Mouse (Mus musculus) neural tube, embryonic 12.5 days (tissue): Measurements from ENCODE around the gene Fbln1. TPM values are rescaled to one million over a fixed set of nuclear protein-coding genes. Genes with fewer than 3 reads are reported as not detected.

Experiments
- ATAC-seq: fragments of 200-750 bp; cut with Nextera tagmentation; 2 replicates; pipeline ENCODE4 v1.8.0; 2017; ENCODE audit warnings: low read depth, mild to moderate bottlenecking, moderate TSS enrichment, moderate library complexity; ENCODE audit not compliant: low FRiP score
- H3K27ac ChIP-seq: fragments of 300-500 bp; sonication (generic); 2 replicates; pipeline ENCODE4 v1.5.1; 2016
- H3K27me3 ChIP-seq: fragments of 300-500 bp; sonication (generic); replicated peaks from 2 replicates; pipeline ENCODE4 v1.6.1; 2016; ENCODE audit warnings: mild to moderate bottlenecking
- H3K36me3 ChIP-seq: fragments of 300-500 bp; sonication (generic); 2 replicates; pipeline ENCODE4 v1.6.1; 2016; ENCODE audit warnings: mild to moderate bottlenecking
- H3K4me1 ChIP-seq: fragments of 300-500 bp; sonication (generic); 2 replicates; pipeline ENCODE4 v1.6.1; 2016
- H3K4me2 ChIP-seq: fragments of 300-500 bp; sonication (generic); replicated peaks from 2 replicates; pipeline ENCODE4 v1.6.1; 2016; ENCODE audit warnings: mild to moderate bottlenecking
- H3K4me3 ChIP-seq: fragments of 300-500 bp; sonication (generic); 2 replicates; pipeline ENCODE4 v1.5.1; 2016
- H3K9ac ChIP-seq: fragments of 300-500 bp; sonication (generic); 2 replicates; pipeline ENCODE4 v1.6.1; 2016; ENCODE audit warnings: mild to moderate bottlenecking
- H3K9me3 ChIP-seq: fragments of 300-500 bp; sonication (generic); 2 replicates; pipeline ENCODE4 v1.6.1; 2016; ENCODE audit warnings: mild to moderate bottlenecking
- WGBS: fragments of 180-500 bp; shearing (Covaris S2); methylation state at CpG from one replicate; pipeline ENCODE4 v1.1.7; 2016; 5-methylcytosine and 5-hydroxymethylcytosine counted together
- polyA plus RNA-seq: library from polyadenylated mRNA; unstranded; fragments of >200 nt; fragmentation: Nextera tagmentation; extraction: Ambion mirVana; gene quantifications from 2 replicates; pipeline ENCODE4 v1.2.1, GENCODE M21; 2016

Gene Fbln1
- polyA plus RNA-seq, 1 experiment from 2014 or later = 102 TPM

DNA sequence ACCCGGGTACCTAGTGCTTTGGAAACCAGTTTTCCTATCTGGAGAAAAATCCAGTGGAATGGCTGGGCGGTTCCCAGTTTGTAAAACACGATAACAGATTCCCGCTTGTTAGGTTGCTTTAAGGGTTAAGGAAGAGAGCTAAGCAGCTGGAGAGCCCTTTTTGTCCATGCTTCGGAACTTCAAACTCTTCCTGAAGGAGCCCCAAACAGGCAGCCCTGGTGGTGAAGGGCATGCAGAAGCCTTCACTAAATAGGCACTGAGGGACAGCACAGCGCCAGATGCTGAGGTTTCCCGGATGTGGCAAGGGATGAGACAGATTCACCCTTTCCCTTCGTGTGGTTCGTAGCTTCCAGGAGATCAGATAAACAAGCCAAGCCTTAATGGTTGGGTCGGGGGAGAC is 2.6 kb downstream of the Fbln1 start:
- Histone ChIP-seq H3K4me2 (peak overlapping the region; percentile 81), H3K36me3 (peaks cover 29% of the 10 kb centered on the region), H3K27ac (no peak overlapping the region), H3K4me1 (peaks cover 22% of the 10 kb centered on the region), H3K9ac (0 out of 2 replicates have a peak overlapping the region, but pooled peaks have one; percentile 30), H3K27me3 (peaks cover 5% of the 10 kb centered on the region; the same call in 1 of the 2 replicates), H3K9me3 (peaks cover 14% of the 10 kb centered on the region), H3K4me3 (0 out of 2 replicates have a peak overlapping the region, but pooled peaks have one; percentile 3)
- WGBS = 32% methylated on average over 10 of the region's 10 CpGs
- ATAC-seq = no peak

DNA sequence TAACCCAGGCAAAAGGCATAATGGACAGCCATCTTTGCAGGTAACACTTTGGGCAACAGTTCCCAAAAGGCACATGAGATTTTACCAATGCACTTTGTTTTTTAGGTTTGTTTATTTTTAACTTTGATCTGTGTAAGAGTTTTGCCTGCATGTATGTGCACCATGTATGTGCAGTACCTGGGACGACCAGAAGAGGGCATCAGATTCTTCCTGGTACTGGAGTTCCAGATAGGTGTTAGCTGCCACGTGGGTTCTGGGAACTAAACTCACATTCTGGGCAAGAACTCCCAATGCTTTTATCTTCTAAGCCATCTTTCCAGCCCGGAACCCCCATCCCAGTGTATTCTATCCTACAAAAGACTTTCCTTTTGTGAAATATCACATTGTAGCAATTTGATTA is 3.6 kb downstream of the Fbln1 start:
- H3K9ac ChIP-seq = no peak overlapping the region
- H3K27me3 ChIP-seq = 0 out of 2 replicates have a peak, but pooled peaks cover 5% of the 10 kb centered on the region
- peaks cover 22% of the 10 kb centered on the region for H3K4me1 ChIP-seq
- no peak for ATAC-seq
- peaks cover 32% of the 10 kb centered on the region for H3K36me3 ChIP-seq
- no peak overlapping the region for H3K4me3 ChIP-seq
- 84% methylated on average over 3 of the region's 3 CpGs for WGBS
- H3K9me3 ChIP-seq = peaks cover 14% of the 10 kb centered on the region
- no peak overlapping the region for H3K4me2 ChIP-seq
- no peak overlapping the region for H3K27ac ChIP-seq

DNA sequence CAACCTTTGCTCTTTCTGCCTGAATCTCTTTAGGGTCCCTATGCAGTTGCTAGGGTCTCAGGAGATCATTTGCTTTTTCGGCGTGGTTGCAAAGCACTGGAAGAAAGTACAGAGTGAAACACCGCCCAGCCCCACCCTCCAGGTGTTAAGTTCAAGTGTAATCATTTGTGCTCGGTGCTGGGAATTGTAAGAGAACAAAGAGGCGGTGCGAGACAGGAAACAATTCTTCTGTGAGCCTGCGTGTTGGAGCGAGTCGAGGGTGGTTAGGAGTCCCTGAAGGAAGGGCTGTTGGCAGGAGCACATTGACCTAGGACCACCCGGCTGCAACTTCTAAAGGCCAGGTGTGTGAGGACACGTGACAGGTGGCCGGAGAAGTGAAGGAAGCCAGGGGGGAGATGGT is 4.9 kb downstream of the Fbln1 start:
- no peak overlapping the region for H3K9ac ChIP-seq
- H3K36me3 ChIP-seq = peaks cover 46% of the 10 kb centered on the region
- no peak overlapping the region for H3K4me2 ChIP-seq
- H3K4me1 ChIP-seq = peaks cover 22% of the 10 kb centered on the region
- no peak overlapping the region for H3K27ac ChIP-seq
- H3K4me3 ChIP-seq = no peak overlapping the region
- 93% methylated on average over 12 of the region's 12 CpGs for WGBS
- H3K27me3 ChIP-seq = no peaks in the 10 kb centered on the region
- no peak for ATAC-seq
- H3K9me3 ChIP-seq = peaks cover 27% of the 10 kb centered on the region

DNA sequence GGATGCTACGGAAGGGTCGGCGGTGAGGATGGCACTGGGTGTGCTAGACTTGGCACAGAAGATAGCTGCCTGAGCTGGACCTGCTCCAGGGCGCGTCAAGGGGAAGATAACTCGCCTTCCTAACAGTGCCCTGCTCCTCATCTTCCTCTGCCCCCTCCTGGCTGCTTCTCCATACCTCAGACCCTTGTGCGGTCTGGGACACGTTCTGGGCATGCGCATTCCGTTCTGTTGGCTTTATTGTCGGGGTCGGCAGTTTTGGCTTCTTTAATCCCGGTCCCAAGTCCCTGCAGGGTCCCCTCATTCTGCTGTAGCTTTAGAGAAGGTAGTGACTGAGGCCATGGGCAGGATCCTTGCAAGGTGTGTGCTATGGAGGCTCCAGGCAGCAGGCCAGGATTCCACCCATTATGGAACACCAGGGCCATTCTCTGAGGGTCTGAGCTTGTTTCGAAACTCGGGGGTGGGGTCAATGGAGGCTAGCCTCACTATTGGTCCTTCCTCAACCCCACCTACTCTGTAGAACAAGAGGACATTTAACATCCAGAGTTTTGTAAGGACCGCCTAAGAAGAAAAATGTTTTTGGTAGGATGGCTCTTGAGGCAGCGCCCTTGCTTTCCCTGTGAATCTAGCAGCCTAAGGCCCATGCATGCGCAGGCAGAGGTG is 5.5 kb downstream of the Fbln1 start:
- Histone ChIP-seq H3K36me3 (peaks cover 51% of the 10 kb centered on the region), H3K4me2 (no peak overlapping the region), H3K4me1 (peaks cover 22% of the 10 kb centered on the region), H3K27me3 (no peaks in the 10 kb centered on the region), H3K27ac (no peak overlapping the region), H3K9me3 (peaks cover 33% of the 10 kb centered on the region), H3K9ac (no peak overlapping the region), H3K4me3 (no peak overlapping the region)
- WGBS = 95% methylated on average over 18 of the region's 18 CpGs
- no peak for ATAC-seq

DNA sequence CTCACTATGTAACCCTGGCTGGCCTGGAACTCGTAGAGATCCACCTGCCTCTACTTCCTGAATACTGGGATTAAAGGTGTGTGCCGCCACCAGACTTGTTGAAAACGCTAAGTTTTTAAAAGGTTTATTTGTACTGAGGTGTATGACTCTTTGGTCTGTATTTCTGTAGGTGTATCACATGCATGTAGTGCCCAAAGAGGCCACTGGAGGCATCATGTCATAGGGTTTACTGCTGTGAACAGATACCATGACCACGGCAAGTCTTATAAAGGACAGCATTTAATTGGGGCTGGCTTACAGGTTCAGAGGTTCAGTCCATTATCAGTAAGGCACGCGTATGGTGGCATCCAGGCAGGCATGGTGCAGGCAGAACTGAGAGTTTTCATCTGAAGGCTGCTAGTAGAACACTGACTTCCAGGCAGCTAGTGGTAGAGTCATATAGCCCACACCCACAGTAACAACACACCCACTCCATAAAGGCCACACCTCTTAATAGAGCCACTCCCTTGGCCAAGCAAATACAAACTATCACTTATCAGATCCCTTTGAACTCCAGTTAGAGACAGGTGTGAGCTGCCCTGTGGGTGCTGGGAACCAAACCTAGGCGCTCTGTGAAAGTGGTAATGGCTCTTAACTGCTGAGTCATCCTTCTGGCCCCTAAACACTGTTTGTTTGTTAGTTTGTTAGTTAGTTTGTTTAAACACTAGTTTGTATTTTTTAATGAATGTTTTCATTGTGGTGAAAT is 10.5 kb downstream of the Fbln1 start:
- peaks cover 26% of the 10 kb centered on the region for H3K9me3 ChIP-seq
- no peak for ATAC-seq
- H3K36me3 ChIP-seq = peaks cover 45% of the 10 kb centered on the region
- no peak overlapping the region for H3K4me3 ChIP-seq
- 93% methylated on average over 7 of the region's 7 CpGs for WGBS
- no peak overlapping the region for H3K4me2 ChIP-seq
- H3K4me1 ChIP-seq = no peaks in the 10 kb centered on the region
- H3K27me3 ChIP-seq = no peaks in the 10 kb centered on the region
- no peak overlapping the region for H3K9ac ChIP-seq
- H3K27ac ChIP-seq = no peak overlapping the region

DNA sequence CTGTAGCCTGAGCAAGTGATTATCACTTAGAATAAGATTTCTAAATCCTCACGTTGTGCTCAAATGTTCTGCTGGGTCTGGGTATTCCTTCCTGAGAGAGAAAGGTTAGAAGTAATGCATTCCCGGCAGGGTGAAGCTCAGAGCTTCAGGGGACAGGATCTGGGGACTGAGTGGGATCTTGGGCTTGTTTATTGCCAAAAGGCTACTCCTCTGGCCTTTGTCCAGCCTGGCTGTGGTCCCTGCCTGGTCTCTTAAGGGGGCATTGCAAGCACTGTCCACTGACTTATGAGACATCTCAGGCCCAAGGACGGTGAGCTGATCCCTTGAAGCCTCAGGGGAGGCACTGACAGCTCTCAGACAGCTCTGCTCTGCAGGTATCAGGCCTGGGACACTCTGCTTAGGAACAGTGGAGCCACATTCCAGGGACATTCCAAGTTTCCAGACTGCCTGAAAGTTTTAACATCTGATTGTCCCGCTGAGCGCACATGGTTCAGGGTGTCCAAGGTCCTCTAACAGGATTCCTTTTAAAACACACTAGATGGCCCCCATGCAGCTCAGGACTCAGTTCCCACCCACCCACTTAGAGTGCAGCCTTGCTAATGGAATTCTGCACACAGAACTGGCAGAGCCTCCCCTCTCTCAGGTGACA is 13.0 kb downstream of the Fbln1 start:
- no peak for ATAC-seq
- H3K9me3 ChIP-seq = peaks cover 19% of the 10 kb centered on the region; the same call in 1 of the 2 replicates
- H3K27me3 ChIP-seq = no peaks in the 10 kb centered on the region
- no peak overlapping the region for H3K27ac ChIP-seq
- H3K36me3 ChIP-seq = peaks cover 33% of the 10 kb centered on the region
- no peak overlapping the region for H3K9ac ChIP-seq
- H3K4me3 ChIP-seq = no peak overlapping the region
- no peaks in the 10 kb centered on the region for H3K4me1 ChIP-seq
- H3K4me2 ChIP-seq = no peak overlapping the region
- WGBS = 85% methylated on average over 5 of the region's 5 CpGs

DNA sequence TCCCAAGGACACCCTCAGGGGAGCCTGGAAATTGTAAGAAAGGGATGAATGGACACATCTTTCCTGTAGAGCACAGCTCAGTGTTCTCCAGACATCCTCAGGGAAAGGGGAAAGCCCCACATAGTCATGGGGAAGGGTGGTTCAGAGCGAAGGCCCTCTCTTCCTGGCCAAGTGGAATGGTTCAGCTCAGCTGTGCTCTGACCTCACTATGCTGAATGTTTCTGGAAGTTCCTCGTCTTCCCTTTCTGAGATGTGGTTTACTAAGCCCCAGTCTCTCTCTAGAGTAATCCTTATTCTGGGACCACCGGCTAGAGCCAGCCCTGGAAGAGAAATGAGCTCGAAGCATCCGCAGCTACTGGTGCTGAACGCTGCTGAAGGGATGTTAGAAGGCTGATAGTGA is 14.6 kb downstream of the Fbln1 start:
- 92% methylated on average over 6 of the region's 6 CpGs for WGBS
- peaks cover 35% of the 10 kb centered on the region for H3K36me3 ChIP-seq
- H3K27ac ChIP-seq = no peak overlapping the region
- no peak overlapping the region for H3K4me2 ChIP-seq
- no peaks in the 10 kb centered on the region for H3K27me3 ChIP-seq
- no peak overlapping the region for H3K4me3 ChIP-seq
- ATAC-seq = no peak
- no peaks in the 10 kb centered on the region for H3K4me1 ChIP-seq
- peaks cover 9% of the 10 kb centered on the region; the same call in 1 of the 2 replicates for H3K9me3 ChIP-seq
- H3K9ac ChIP-seq = no peak overlapping the region

DNA sequence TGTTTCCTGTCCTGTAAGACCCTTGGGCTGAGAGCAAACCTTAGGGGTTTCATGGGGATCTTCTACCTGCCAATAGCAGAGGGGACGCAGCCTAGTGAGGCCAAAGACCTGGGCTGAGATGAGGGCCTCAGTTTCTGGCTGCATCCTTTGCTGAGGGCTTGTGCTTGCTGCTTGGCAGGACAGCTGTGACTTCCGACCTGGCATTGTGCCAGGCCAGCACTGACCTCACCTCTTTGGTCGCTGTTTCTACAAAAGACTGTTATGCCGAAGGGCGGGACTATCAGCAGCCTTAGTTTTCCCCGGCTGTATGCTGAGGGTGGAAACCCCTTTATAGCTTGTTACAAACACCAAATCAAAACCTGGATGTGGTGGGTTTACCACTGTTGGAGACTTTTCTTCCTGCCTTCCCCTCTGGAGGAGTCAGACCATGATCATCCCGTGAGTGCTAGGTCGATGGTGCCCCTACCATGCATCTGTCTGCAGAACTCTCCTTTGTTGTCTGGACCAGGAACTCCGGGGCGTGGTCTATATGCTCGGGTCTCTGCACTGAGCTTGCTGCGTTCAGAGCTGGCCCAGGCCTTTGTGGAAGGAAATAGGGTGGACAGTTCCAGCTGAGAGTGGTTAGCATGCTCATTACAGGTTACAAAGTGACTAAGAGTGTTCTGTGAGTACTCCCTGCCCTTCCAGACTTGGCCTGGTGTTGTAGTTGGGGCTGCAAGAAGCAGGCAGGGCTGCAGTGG is 15.5 kb downstream of the Fbln1 start:
- no peak for ATAC-seq
- Histone ChIP-seq H3K36me3 (peaks cover 33% of the 10 kb centered on the region), H3K4me3 (no peak overlapping the region), H3K9ac (no peak overlapping the region), H3K4me1 (no peaks in the 10 kb centered on the region), H3K27me3 (no peaks in the 10 kb centered on the region), H3K27ac (no peak overlapping the region), H3K9me3 (0 out of 2 replicates have a peak, but pooled peaks cover under 1% of the 10 kb centered on the region), H3K4me2 (no peak overlapping the region)
- 83% methylated on average over 12 of the region's 12 CpGs for whole genome bisulfite sequencing

DNA sequence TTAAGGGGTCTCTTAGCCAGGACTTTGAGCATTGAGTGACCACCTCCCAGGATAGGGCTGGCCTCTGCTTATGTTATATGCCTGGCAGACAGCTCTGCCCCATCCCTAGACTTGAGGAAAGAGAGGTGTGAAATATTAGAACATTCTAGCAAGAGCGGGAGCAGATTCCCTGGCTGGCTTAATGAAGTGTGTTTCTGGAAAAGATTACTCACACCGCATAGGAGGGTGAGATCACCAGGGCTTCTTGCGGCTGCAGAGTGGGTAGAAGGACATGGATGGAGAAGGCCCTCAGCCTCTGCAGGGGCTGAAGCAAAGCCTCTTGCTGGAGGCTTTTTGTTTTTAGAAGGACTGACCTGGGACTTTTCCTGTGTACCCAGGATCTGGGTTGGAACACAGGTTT is 19.9 kb downstream of the Fbln1 start:
- Histone ChIP-seq H3K27ac (no peak overlapping the region), H3K4me3 (no peak overlapping the region), H3K36me3 (peaks cover 51% of the 10 kb centered on the region), H3K9ac (no peak overlapping the region), H3K4me1 (no peaks in the 10 kb centered on the region), H3K4me2 (no peak overlapping the region), H3K9me3 (no peaks in the 10 kb centered on the region), H3K27me3 (no peaks in the 10 kb centered on the region)
- ATAC-seq = no peak
- 96% methylated on average over 3 of the region's 3 CpGs for WGBS

DNA sequence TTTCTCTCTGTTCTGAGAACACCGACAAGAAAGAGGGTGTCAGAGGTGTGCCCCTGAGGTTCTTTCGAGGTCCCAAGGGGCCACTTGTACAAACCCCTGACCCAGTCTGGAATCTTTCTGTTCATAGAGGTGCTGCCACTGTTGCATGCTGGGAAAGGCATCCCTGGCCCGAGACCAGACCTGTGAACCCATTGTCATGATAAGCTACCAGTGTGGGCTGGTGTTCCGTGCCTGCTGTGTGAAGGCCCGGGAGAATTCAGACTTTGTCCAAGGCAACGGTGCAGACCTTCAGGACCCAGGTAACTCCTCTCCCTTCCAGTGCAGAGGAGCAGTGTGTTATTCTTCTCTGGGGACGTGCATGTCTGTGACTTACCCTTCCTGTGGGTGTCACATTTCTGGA is 21.1 kb downstream of the Fbln1 start:
- H3K36me3 ChIP-seq = peaks cover 51% of the 10 kb centered on the region
- no peaks in the 10 kb centered on the region for H3K27me3 ChIP-seq
- no peak overlapping the region for H3K4me3 ChIP-seq
- no peak overlapping the region for H3K27ac ChIP-seq
- H3K9me3 ChIP-seq = no peaks in the 10 kb centered on the region
- ATAC-seq = no peak
- WGBS = 84% methylated on average over 7 of the region's 7 CpGs
- H3K4me1 ChIP-seq = no peaks in the 10 kb centered on the region
- no peak overlapping the region for H3K4me2 ChIP-seq
- no peak overlapping the region for H3K9ac ChIP-seq

DNA sequence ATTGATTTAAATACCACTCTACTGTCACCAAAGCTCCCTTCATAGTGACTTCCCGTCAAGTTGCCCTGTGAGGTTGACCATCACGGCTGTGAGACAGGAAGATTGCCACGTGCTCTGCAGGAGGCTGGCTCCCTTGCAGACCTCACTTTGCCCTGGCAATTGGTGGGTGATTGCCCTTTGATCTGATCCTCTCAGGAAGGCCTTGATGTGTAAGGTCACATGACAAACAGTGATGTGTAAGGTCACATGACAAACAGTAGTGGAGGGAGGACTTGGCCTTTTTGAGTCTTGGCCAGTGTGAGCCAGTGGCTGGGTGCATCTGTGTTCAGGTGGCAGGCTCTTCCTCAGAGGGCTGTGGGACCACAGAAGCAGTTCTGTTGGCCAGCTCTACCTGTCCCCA is 22.8 kb downstream of the Fbln1 start:
- H3K27me3 ChIP-seq = no peaks in the 10 kb centered on the region
- no peak overlapping the region for H3K27ac ChIP-seq
- H3K4me3 ChIP-seq = no peak overlapping the region
- no peak overlapping the region for H3K4me2 ChIP-seq
- ATAC-seq = no peak
- no peaks in the 10 kb centered on the region for H3K9me3 ChIP-seq
- WGBS = 73% methylated on average over 3 of the region's 3 CpGs
- H3K4me1 ChIP-seq = no peaks in the 10 kb centered on the region
- peaks cover 55% of the 10 kb centered on the region for H3K36me3 ChIP-seq
- no peak overlapping the region for H3K9ac ChIP-seq
